Mouse (Mus musculus) neural tube, embryonic 15.5 days (tissue): ENCODE results near the gene Tmc3. TPM values are rescaled to one million over a fixed set of nuclear protein-coding genes. Genes with fewer than 3 reads are reported as not detected.

Experiments used
- ATAC-seq: fragments of 200-750 bp; cut with Nextera tagmentation; 2 replicates; pipeline ENCODE4 v1.8.0; 2017; ENCODE audit warnings: mild to moderate bottlenecking, moderate TSS enrichment, moderate library complexity; ENCODE audit not compliant: low FRiP score
- H3K27ac ChIP-seq: fragments of 300-500 bp; sonication (generic); replicated peaks from 2 replicates; pipeline ENCODE4 v1.5.1; 2015; ENCODE audit warnings: mild to moderate bottlenecking, inconsistent platforms
- H3K27me3 ChIP-seq: fragments of 300-500 bp; sonication (generic); replicated peaks from 2 replicates; pipeline ENCODE4 v1.6.1; 2015; ENCODE audit warnings: inconsistent platforms
- H3K36me3 ChIP-seq: fragments of 300-500 bp; sonication (generic); 2 replicates; pipeline ENCODE4 v1.6.1; 2015; ENCODE audit warnings: inconsistent platforms
- H3K4me1 ChIP-seq: fragments of 300-500 bp; sonication (generic); 2 replicates; pipeline ENCODE4 v1.6.1; 2015; ENCODE audit warnings: inconsistent platforms
- H3K4me2 ChIP-seq: fragments of 300-500 bp; sonication (generic); 2 replicates; pipeline ENCODE4 v1.6.1; 2015; ENCODE audit warnings: inconsistent platforms, mild to moderate bottlenecking, moderate library complexity
- H3K4me3 ChIP-seq: fragments of 300-500 bp; sonication (generic); replicated peaks from 2 replicates; pipeline ENCODE4 v1.5.1; 2015; ENCODE audit warnings: mild to moderate bottlenecking, inconsistent platforms
- H3K9ac ChIP-seq: fragments of 300-500 bp; sonication (generic); replicated peaks from 2 replicates; pipeline ENCODE4 v1.6.1; 2015; ENCODE audit warnings: mild to moderate bottlenecking, inconsistent platforms
- H3K9me3 ChIP-seq: fragments of 300-500 bp; sonication (generic); replicated peaks from 2 replicates; pipeline ENCODE4 v1.6.1; 2016; ENCODE audit warnings: inconsistent platforms
- WGBS: fragments of 180-500 bp; shearing (Covaris S2); methylation state at CpG from one replicate; pipeline ENCODE4 v1.1.7; 2015; ENCODE audit warnings: mixed read lengths; 5-methylcytosine and 5-hydroxymethylcytosine counted together
- polyA plus RNA-seq: library from polyadenylated mRNA; unstranded; fragments of >200 nt; fragmentation: Nextera tagmentation; extraction: Ambion mirVana; gene quantifications from 2 replicates; pipeline ENCODE4 v1.2.1, GENCODE M21; 2015

The Tmc3 gene
- polyA plus RNA-seq, 1 experiment from 2014 or later, result 0.27 TPM

DNA sequence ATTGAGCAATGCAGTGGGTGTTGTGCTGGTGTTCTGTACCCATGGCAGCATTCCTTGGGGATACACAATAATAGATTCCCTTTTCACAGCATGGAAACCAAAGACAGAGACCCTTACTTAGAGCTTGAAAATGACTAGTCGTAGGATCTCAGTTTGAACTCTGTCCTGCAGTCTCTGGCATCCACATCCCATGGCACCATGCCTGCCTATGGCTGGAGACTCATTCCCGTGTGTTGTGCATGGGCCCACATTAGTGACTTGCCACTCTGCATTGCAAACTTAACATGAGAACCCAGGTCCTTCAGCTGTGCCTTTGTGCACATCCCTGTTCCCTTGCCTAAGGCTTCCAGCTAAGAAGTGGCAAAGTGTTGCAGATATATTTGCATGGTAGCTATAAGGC lies 60.0 kb downstream of the Tmc3 start:
- no peaks in the 10 kb centered on the region for H3K9me3 ChIP-seq
- H3K9ac ChIP-seq, result no peak overlapping the region
- no peak overlapping the region for H3K4me3 ChIP-seq
- no peak overlapping the region for H3K27ac ChIP-seq
- WGBS, result 89% methylated on average over 2 of the region's 2 CpGs
- no peak for ATAC-seq
- H3K27me3 ChIP-seq, result no peaks in the 10 kb centered on the region
- no peak overlapping the region for H3K4me2 ChIP-seq
- 0 out of 2 replicates have a peak, but pooled peaks cover 2% of the 10 kb centered on the region for H3K36me3 ChIP-seq
- H3K4me1 ChIP-seq, result no peaks in the 10 kb centered on the region

DNA sequence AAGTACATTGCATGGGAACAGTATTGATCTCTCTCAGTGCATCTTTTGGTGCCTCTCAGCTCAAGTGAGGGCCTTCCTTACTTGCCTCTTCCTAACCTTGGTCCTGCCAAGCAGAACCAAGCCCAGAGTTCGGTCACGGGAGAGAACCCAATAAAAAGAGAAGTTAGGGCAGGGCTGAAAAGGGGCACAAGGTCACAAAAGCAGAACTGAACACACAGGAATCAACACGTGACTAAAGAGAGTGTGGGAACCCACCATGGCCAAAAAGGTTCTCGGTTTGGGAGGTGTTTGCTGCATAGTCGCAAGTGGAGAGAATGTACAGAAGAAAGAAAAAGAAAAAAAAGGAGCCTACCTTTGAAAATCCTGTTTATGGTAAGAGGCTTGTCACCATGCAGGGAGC lies 60.7 kb downstream of the Tmc3 start:
- Histone ChIP-seq H3K4me3 (no peak overlapping the region), H3K27me3 (no peaks in the 10 kb centered on the region), H3K4me2 (no peak overlapping the region), H3K4me1 (no peaks in the 10 kb centered on the region), H3K9ac (no peak overlapping the region), H3K9me3 (no peaks in the 10 kb centered on the region), H3K36me3 (0 out of 2 replicates have a peak, but pooled peaks cover 2% of the 10 kb centered on the region), H3K27ac (no peak overlapping the region)
- no peak for ATAC-seq
- 83% methylated on average over 5 of the region's 5 CpGs for WGBS

DNA sequence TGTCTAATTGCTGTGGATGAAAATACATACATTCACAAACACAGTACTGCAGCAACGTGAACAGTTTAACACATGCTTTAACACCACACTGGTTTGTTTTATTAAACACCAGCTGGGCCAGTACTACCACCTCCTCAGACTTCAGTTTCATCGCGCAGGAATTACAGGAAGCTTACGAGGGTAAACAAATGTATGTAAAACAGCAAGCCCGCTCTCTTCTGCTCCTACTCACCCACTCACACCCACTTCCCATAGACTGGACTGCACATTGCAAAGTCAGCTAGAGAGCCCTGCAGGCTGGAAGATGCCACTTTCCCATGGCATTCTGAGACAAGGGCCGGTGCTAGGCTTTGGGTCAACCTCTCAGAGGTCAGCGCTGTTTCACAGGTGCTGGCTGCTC lies 64.1 kb downstream of the Tmc3 start:
- Histone ChIP-seq H3K4me1 (no peaks in the 10 kb centered on the region), H3K9ac (no peak overlapping the region), H3K4me2 (no peak overlapping the region), H3K9me3 (no peaks in the 10 kb centered on the region), H3K4me3 (no peak overlapping the region), H3K36me3 (no peaks in the 10 kb centered on the region), H3K27ac (no peak overlapping the region), H3K27me3 (no peaks in the 10 kb centered on the region)
- no peak for ATAC-seq
- WGBS, result 82% methylated on average over 7 of the region's 7 CpGs

DNA sequence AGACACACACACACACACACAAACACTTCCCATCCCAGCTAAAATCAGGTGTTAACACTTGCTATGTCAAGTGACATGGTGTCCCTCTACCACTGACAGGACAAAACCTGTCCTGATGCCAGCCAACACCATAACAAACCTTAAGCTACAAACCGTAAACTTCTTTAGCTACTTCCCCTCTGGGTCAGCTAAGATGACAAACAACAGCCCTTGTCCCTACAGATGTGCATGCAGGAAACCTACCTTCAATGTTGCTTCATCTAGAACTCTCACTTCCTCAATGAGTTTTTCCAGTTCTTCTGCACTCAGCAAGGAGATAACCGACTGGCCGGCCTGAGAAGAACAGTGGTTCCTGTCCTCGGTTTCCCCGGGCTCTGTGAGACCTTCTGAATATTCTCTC lies 65.9 kb downstream of the Tmc3 start:
- WGBS, result 88% methylated on average over 5 of the region's 5 CpGs
- Histone ChIP-seq H3K9ac (no peak overlapping the region), H3K4me2 (no peak overlapping the region), H3K9me3 (no peaks in the 10 kb centered on the region), H3K4me1 (no peaks in the 10 kb centered on the region), H3K36me3 (no peaks in the 10 kb centered on the region), H3K4me3 (no peak overlapping the region), H3K27ac (no peak overlapping the region), H3K27me3 (no peaks in the 10 kb centered on the region)
- no peak for ATAC-seq

DNA sequence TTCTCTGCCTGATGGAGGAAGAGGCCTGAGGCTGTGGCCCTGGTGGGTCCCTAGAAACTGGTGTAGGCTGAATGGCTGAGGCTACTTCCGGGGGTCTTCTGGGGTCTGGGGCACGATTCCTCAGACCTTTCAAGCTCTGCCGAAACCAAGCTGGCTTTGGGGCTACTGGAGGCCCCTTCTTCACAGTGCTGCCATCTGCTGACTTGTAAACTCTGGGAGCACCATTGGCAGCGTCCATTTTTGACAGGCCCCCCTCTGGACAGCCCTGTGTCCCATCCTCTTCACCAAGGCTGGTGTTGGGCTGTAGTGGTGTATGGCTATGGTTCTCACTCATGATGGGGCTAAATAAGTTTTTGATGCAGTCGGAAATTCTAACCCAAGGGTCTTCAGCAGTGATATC lies 67.8 kb downstream of the Tmc3 start:
- Histone ChIP-seq H3K9me3 (no peaks in the 10 kb centered on the region), H3K4me2 (no peak overlapping the region), H3K9ac (no peak overlapping the region), H3K4me1 (no peaks in the 10 kb centered on the region), H3K27ac (no peak overlapping the region), H3K4me3 (no peak overlapping the region), H3K36me3 (no peaks in the 10 kb centered on the region), H3K27me3 (no peaks in the 10 kb centered on the region)
- ATAC-seq, result no peak
- WGBS, result 85% methylated on average over 5 of the region's 5 CpGs

DNA sequence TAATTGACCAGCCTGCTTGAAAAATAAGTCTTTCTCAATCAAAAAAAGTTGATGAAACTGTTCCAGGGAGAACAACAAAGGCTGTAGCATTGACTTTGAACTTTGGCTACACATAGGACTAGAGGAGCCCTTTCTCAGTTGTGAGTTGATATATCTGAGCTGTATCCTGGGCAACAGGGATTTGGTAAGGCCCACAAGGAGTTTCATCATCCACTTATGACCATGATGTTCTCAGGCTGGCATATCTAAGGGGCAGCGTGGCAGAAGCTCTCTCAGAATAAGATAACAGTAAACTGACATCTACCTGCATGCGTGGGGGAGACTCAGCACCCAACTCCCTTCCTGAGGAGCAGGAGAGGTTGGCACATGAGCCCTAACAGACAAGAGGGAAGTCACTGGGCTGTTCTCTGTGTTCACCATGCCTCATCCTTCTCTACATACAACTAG lies 68.9 kb downstream of the Tmc3 start:
- ATAC-seq, result no peak
- WGBS, result 94% methylated on average over 2 of the region's 2 CpGs
- Histone ChIP-seq H3K4me3 (no peak overlapping the region), H3K9ac (no peak overlapping the region), H3K27me3 (no peaks in the 10 kb centered on the region), H3K4me2 (no peak overlapping the region), H3K9me3 (no peaks in the 10 kb centered on the region), H3K27ac (no peak overlapping the region), H3K4me1 (no peaks in the 10 kb centered on the region), H3K36me3 (no peaks in the 10 kb centered on the region)

DNA sequence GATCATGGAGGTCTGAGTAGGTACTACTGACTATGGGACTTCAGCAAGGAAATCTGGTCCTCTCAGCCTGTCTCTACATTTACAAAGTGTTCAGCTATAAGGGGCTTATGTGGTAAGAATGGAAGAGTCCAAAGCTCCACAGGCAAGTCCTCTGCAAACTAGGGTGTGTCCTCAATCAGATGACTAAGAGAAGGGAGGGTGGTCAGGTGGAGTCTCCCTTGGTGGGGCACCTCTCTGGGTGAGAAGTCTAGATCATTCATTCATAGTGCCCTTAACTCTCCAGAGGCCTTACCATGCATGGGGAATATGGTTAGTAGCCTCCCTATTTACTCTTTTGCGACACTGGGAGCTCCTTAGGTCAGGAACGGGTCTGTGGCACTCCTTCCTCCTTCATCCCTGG lies 69.5 kb downstream of the Tmc3 start:
- 78% methylated on average over 2 of the region's 2 CpGs for WGBS
- Histone ChIP-seq H3K9ac (no peak overlapping the region), H3K4me1 (no peaks in the 10 kb centered on the region), H3K4me3 (no peak overlapping the region), H3K4me2 (no peak overlapping the region), H3K9me3 (no peaks in the 10 kb centered on the region), H3K27me3 (no peaks in the 10 kb centered on the region), H3K36me3 (no peaks in the 10 kb centered on the region), H3K27ac (no peak overlapping the region)
- no peak for ATAC-seq

DNA sequence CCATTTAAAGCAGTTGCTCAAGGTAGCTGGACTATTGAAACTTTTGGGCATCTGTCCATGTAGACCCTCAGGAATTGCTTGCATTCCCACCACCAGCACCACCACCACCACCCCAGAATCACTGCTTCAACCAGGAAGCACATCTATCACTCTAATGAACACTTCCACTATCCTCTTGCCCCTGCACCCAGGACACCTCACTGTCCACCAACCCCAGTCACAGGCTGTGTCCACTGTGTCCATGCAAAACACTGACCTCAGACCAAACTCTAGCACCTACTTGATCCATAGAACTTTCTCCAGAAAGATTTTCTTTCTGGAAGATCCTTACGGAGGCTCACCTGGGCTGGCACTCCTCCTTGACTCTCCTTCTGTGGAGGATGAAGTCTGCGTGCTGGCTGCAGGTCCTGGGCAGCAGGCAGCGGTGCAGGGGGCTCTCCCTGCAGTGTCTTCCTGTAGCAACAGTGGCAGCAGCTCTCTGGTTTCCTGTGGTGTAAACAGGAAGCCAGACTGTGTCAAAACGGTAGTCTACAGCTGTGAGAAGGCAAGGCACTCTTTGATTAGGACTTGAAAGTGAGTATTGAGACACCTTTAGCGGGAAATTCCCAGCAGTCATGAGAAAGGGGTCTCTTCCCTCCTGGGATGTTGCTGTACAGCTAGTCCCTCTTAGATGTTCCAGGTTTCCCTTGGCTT lies 70.4 kb downstream of the Tmc3 start:
- 68% methylated on average over 5 of the region's 5 CpGs for WGBS
- Histone ChIP-seq H3K36me3 (no peaks in the 10 kb centered on the region), H3K9me3 (no peaks in the 10 kb centered on the region), H3K27ac (no peak overlapping the region), H3K4me1 (no peaks in the 10 kb centered on the region), H3K4me3 (no peak overlapping the region), H3K4me2 (no peak overlapping the region), H3K27me3 (no peaks in the 10 kb centered on the region), H3K9ac (no peak overlapping the region)
- ATAC-seq, result no peak

DNA sequence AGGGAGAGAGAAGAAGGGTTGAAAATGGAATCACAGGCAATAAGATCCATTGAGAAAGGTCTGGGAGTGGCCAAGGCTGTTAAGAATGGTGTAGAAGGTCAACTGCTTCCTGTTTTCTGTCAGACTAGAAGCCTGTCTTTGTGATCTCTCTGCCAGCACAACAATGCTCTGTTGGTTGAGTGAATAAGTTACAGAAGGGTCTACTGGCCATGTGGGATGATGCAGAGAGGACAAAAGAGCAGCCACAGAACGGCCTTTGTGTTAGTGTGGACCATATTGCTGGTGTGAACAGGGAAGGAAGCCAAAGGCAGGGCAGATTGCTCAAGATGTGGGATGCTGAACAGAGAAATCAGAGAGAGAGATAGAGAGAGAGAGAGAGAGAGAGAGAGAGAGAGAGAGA lies 74.0 kb downstream of the Tmc3 start:
- H3K4me1 ChIP-seq, result no peaks in the 10 kb centered on the region
- no peaks in the 10 kb centered on the region for H3K9me3 ChIP-seq
- no peak overlapping the region for H3K27ac ChIP-seq
- no peaks in the 10 kb centered on the region for H3K27me3 ChIP-seq
- H3K9ac ChIP-seq, result no peak overlapping the region
- ATAC-seq, result no peak
- H3K4me3 ChIP-seq, result no peak overlapping the region
- no peak overlapping the region for H3K4me2 ChIP-seq
- 57% methylated on average over 1 of the region's 1 CpGs for WGBS
- no peaks in the 10 kb centered on the region for H3K36me3 ChIP-seq

DNA sequence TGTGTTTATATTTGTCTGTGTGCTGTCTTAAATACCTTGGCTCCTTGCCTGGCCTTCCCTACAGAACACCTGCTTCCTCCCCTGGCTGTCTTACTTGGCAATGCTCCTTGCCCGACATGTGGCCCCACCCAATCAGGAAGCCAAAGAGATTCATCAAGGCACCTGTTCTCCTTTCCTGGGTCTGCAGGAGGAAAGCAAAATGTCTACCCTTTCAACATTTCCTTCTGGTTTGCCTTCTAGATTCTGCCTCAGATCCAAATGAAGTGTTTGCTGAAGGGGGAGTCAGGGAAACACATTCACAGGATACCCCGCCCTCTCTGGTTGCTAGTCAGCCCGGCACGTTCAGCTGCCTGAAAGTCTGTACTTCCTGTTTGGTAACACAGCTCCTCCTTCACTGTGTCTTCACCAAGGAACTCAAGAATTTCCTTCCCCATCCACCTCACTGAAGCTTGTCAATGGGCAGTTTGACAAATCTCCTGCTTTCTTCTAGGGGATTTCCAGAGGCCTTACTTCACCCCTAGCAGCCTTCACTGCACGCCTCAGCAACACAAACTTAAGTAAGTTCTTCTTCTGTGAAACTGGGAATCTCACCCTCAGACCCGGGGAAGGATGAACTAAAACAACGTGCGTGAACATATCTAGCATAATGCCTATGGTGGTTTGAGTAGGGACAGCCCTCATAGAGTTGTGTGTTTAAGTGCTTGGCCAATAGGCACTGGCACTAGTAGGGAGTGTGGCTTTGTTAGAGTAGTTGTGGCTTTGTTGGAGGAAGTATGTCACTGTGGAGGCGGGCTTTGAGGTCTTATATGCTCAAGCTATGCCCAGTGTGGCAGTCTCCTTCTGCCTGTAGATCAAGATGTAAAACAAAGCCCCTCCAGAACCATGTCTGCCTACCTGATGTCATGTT lies 74.7 kb downstream of the Tmc3 start:
- Histone ChIP-seq H3K4me2 (no peak overlapping the region), H3K9me3 (no peaks in the 10 kb centered on the region), H3K36me3 (no peaks in the 10 kb centered on the region), H3K27ac (no peak overlapping the region), H3K4me1 (no peaks in the 10 kb centered on the region), H3K9ac (no peak overlapping the region), H3K4me3 (no peak overlapping the region), H3K27me3 (no peaks in the 10 kb centered on the region)
- no peak for ATAC-seq
- 84% methylated on average over 9 of the region's 9 CpGs for WGBS

DNA sequence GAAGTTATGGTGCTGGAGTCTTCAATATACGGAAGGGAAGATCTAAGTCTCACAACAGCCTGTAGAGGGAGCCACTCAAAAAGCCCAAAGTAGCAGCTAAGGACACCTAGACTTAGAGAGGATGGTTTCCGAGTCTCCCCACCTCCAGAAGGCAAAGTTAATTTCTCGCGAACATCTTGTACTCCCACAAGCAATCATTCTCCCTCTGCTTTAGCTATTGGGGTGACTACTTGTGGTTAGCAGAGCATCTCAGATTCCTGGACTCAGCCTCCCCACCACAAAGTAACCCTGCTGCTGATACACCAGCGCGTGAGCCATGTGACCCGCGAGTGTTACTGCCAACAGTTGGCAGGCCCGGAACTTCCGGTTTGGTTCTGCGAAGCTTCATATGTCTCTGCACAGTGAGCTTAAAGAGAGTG lies 75.6 kb downstream of the Tmc3 start:
- Histone ChIP-seq H3K27ac (no peak overlapping the region), H3K4me3 (no peak overlapping the region), H3K27me3 (no peaks in the 10 kb centered on the region), H3K9me3 (no peaks in the 10 kb centered on the region), H3K36me3 (no peaks in the 10 kb centered on the region), H3K4me1 (no peaks in the 10 kb centered on the region), H3K9ac (no peak overlapping the region), H3K4me2 (no peak overlapping the region)
- WGBS, result 96% methylated on average over 11 of the region's 11 CpGs
- ATAC-seq, result no peak

DNA sequence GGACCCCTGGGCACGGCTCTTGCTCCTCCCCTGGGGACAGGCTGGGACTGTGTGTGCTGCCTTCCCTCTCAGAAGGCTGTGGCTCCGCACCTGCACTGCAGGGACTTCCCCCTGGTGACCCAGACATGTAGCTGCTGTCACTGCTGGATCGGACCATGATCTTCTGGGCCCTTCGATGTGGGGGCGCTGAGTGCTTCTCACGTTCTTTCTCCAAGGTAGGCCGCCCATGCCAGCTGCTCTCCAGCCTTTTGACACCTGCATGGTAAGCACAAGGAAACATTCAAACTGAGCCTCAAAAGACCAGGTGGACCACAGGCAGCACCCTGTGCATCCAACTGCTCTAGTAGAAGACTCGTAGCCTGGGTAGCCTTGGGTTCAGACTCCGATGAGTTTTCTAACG lies 76.3 kb downstream of the Tmc3 start:
- Histone ChIP-seq H3K4me1 (no peaks in the 10 kb centered on the region), H3K27ac (no peak overlapping the region), H3K9ac (no peak overlapping the region), H3K4me2 (no peak overlapping the region), H3K4me3 (no peak overlapping the region), H3K9me3 (no peaks in the 10 kb centered on the region), H3K36me3 (no peaks in the 10 kb centered on the region), H3K27me3 (no peaks in the 10 kb centered on the region)
- 91% methylated on average over 10 of the region's 10 CpGs for WGBS
- ATAC-seq, result no peak
